Mouse (Mus musculus): ENCODE results near the gene Sar1b.

- TF ChIP-seq POLR2A (IDR thresholded peaks at IDR 0.05; ENCODE audit: insufficient read length, low read depth): peak; percentile 95
- TF ChIP-seq CEBPB (IDR thresholded peaks at IDR 0.05; ENCODE audit: insufficient read depth, poor library complexity, severe bottlenecking): no peak
Measured at GRCm38 (mm10) chr11:51763213-51763907, at the start of gene Sar1b, which contains the start of gene Sec24a.
